8 mouse cellular contexts compared by ENCODE assay signal in genomic region chr10:81321436-81321835, GRCm38 (mm10). TPM values are rescaled to one million over a fixed set of nuclear protein-coding genes. Genes with fewer than 3 reads are reported as not detected.
DNase-seq lines count a peak whose midpoint lies in the region; ATAC-seq and TF ChIP-seq lines count a peak whose summit lies in the region.

No protein-coding gene starts in this region.

- H3K4me1 ChIP-seq in kidney, embryonic 16.5 days (ENCODE audit: insufficient read depth, low read length) = peaks cover 35% of the 10 kb centered on the region
- H3K4me1 ChIP-seq in bone marrow macrophage, adult 2 months (ENCODE audit: control insufficient read depth, insufficient read depth, low read length) = peaks cover 15% of the 10 kb centered on the region
- peaks cover 42% of the 10 kb centered on the region for H3K4me1 ChIP-seq in hindbrain, embryonic 13.5 days (replicated peaks)
- peaks cover 15% of the 10 kb centered on the region for H3K4me1 ChIP-seq in midbrain, embryonic 14.5 days (ENCODE audit: control insufficient read depth, insufficient read depth, low read length)

- H3K27me3 ChIP-seq in kidney, embryonic 16.5 days (ENCODE audit: insufficient read depth, low read length) = no peaks in the 10 kb centered on the region
- no peaks in the 10 kb centered on the region for H3K27me3 ChIP-seq in hindbrain, embryonic 13.5 days
- H3K27me3 ChIP-seq in midbrain, embryonic 14.5 days (ENCODE audit: control insufficient read depth, insufficient read depth, low read length) = no peaks in the 10 kb centered on the region

- no peak for ATAC-seq in kidney, embryonic 16.5 days (ENCODE audit: low FRiP score, low TSS enrichment)
- ATAC-seq in hindbrain, embryonic 13.5 days (ENCODE audit: low FRiP score) = peak; percentile 0; the same call in 1 of the 2 replicates
- 0 out of 2 replicates have a peak, but pooled peaks have one; percentile 0 for ATAC-seq in midbrain, embryonic 14.5 days (ENCODE audit: low FRiP score, low TSS enrichment)
- ATAC-seq in frontal cortex, adult (ENCODE audit: low TSS enrichment) = no peak

- 3% methylated on average over 20 of the region's 20 CpGs for WGBS in kidney, embryonic 16.5 days
- WGBS in hindbrain, embryonic 13.5 days = 3% methylated on average over 20 of the region's 20 CpGs
- 4% methylated on average over 20 of the region's 20 CpGs for WGBS in midbrain, embryonic 14.5 days

- no peaks in the 10 kb centered on the region for H3K9me3 ChIP-seq in kidney, embryonic 16.5 days (ENCODE audit: low read length)
- H3K9me3 ChIP-seq in hindbrain, embryonic 13.5 days = no peaks in the 10 kb centered on the region
- H3K9me3 ChIP-seq in midbrain, embryonic 14.5 days (ENCODE audit: control insufficient read depth, low read length) = no peaks in the 10 kb centered on the region

- no peak for TF ChIP-seq CTCF in bone marrow macrophage, adult 2 months (IDR thresholded peaks at IDR 0.05; ENCODE audit: low read depth, low read length)

- DNase-seq in kidney, postnatal 10 days = no peak
- DNase-seq in midbrain, embryonic 14.5 days = no peak
- no peak for DNase-seq in right cerebral cortex, postnatal 25 days
- no peak for DNase-seq in adrenal gland, adult 18-20 months (ENCODE audit: low spot score in 2 of 2)

- H3K36me3 ChIP-seq in kidney, embryonic 16.5 days (ENCODE audit: insufficient read depth, low read length) = peaks cover 47% of the 10 kb centered on the region
- H3K36me3 ChIP-seq in hindbrain, embryonic 13.5 days = peaks cover 66% of the 10 kb centered on the region
- peaks cover 62% of the 10 kb centered on the region for H3K36me3 ChIP-seq in midbrain, embryonic 14.5 days (ENCODE audit: control insufficient read depth, insufficient read depth, low read length)

- no peak for TF ChIP-seq POLR2A in bone marrow macrophage, adult 2 months (IDR thresholded peaks at IDR 0.05; ENCODE audit: borderline replicate concordance, low read depth, low read length)

- peak overlapping the region; percentile 87 for H3K9ac ChIP-seq in kidney, embryonic 16.5 days (replicated peaks; ENCODE audit: low read length)
- peak overlapping the region; percentile 90 for H3K9ac ChIP-seq in hindbrain, embryonic 13.5 days
- H3K9ac ChIP-seq in midbrain, embryonic 14.5 days (replicated peaks; ENCODE audit: low read length) = peak overlapping the region; percentile 76

- peak overlapping the region; percentile 74 for H3K4me2 ChIP-seq in kidney, embryonic 16.5 days (replicated peaks; ENCODE audit: low read depth, low read length)
- peak overlapping the region; percentile 84 for H3K4me2 ChIP-seq in hindbrain, embryonic 13.5 days
- peak overlapping the region; percentile 79 for H3K4me2 ChIP-seq in midbrain, embryonic 14.5 days (ENCODE audit: low read length)

- H3K4me3 ChIP-seq in kidney, embryonic 16.5 days (ENCODE audit: low read length) = peak overlapping the region; percentile 91
- H3K4me3 ChIP-seq in bone marrow macrophage, adult 2 months (ENCODE audit: insufficient read depth, low read length) = peak overlapping the region; percentile 92
- peak overlapping the region; percentile 74 for H3K4me3 ChIP-seq in hindbrain, embryonic 13.5 days
- peak overlapping the region; percentile 93 for H3K4me3 ChIP-seq in midbrain, embryonic 14.5 days (replicated peaks; ENCODE audit: low read depth, low read length)

- peak overlapping the region; percentile 95 for H3K27ac ChIP-seq in kidney, embryonic 16.5 days (ENCODE audit: low read length)
- H3K27ac ChIP-seq in bone marrow macrophage, adult 2 months (ENCODE audit: insufficient read depth, low read depth, low read length) = peak overlapping the region; percentile 96
- peak overlapping the region; percentile 90 for H3K27ac ChIP-seq in hindbrain, embryonic 13.5 days
- peak overlapping the region; percentile 94 for H3K27ac ChIP-seq in midbrain, embryonic 14.5 days (replicated peaks; ENCODE audit: low read depth, low read length)

RNA-seq across cellular contexts. Expression of gene Cactin, which starts 0.5 kb away (rescaled TPM):
- 42.3 and 43.2 TPM in 2 replicates for polyA plus RNA-seq in kidney, embryonic 16.5 days (2015; fragmentation: Nextera tagmentation; extraction: Ambion mirVana)
- 18.1 and 18.2 TPM in 2 replicates for polyA plus RNA-seq in bone marrow macrophage, adult 2 months (2012; ENCODE audit: insufficient read depth, insufficient read length, missing spikeins)
- polyA plus RNA-seq in hindbrain, embryonic 13.5 days (2015; fragmentation: Nextera tagmentation; extraction: Ambion mirVana) = 33.5 and 34.7 TPM in 2 replicates
- 22.6 and 22.8 TPM in 2 replicates for polyA plus RNA-seq in midbrain, embryonic 14.5 days (2014; fragmentation: Nextera tagmentation; extraction: Ambion mirVana)
- total RNA-seq in adrenal gland, adult 18-20 months (2021) = 10 to 100 TPM; 34.3 to 40.9 TPM

RNA-seq across cellular contexts. Expression of gene Tbxa2r, which starts 7.1 kb away (rescaled TPM):
- polyA plus RNA-seq in kidney, embryonic 16.5 days (2015; fragmentation: Nextera tagmentation; extraction: Ambion mirVana) = 19.7 and 20.2 TPM in 2 replicates
- not detected in 2 replicates for polyA plus RNA-seq in bone marrow macrophage, adult 2 months (2012; ENCODE audit: insufficient read depth, insufficient read length, missing spikeins)
- polyA plus RNA-seq in hindbrain, embryonic 13.5 days (2015; fragmentation: Nextera tagmentation; extraction: Ambion mirVana) = 4.6 and 5.6 TPM in 2 replicates
- polyA plus RNA-seq in midbrain, embryonic 14.5 days (2014; fragmentation: Nextera tagmentation; extraction: Ambion mirVana) = 2.9 and 3.7 TPM in 2 replicates
- total RNA-seq in adrenal gland, adult 18-20 months (2021) = 10 to 100 TPM; 23.3 to 29.2 TPM

RNA-seq across cellular contexts. Expression of gene Gipc3, which starts 21.6 kb away (rescaled TPM):
- 0.09 TPM in 2 replicates for polyA plus RNA-seq in kidney, embryonic 16.5 days (2015; fragmentation: Nextera tagmentation; extraction: Ambion mirVana)
- polyA plus RNA-seq in bone marrow macrophage, adult 2 months (2012; ENCODE audit: insufficient read depth, insufficient read length, missing spikeins) = not detected in 2 replicates
- polyA plus RNA-seq in hindbrain, embryonic 13.5 days (2015; fragmentation: Nextera tagmentation; extraction: Ambion mirVana) = not detected in 2 replicates
- polyA plus RNA-seq in midbrain, embryonic 14.5 days (2014; fragmentation: Nextera tagmentation; extraction: Ambion mirVana) = not detected in 2 replicates
- total RNA-seq in adrenal gland, adult 18-20 months (2021) = 1 to 10 TPM; 4.5 to 6.7 TPM

RNA-seq across cellular contexts. Expression of gene Pip5k1c, which starts 28.7 kb away (rescaled TPM):
- polyA plus RNA-seq in kidney, embryonic 16.5 days (2015; fragmentation: Nextera tagmentation; extraction: Ambion mirVana) = 62.9 and 63.9 TPM in 2 replicates
- polyA plus RNA-seq in bone marrow macrophage, adult 2 months (2012; ENCODE audit: insufficient read depth, insufficient read length, missing spikeins) = 90.9 and 106 TPM in 2 replicates
- 97.2 and 102 TPM in 2 replicates for polyA plus RNA-seq in hindbrain, embryonic 13.5 days (2015; fragmentation: Nextera tagmentation; extraction: Ambion mirVana)
- polyA plus RNA-seq in midbrain, embryonic 14.5 days (2014; fragmentation: Nextera tagmentation; extraction: Ambion mirVana) = 102 and 132 TPM in 2 replicates
- total RNA-seq in adrenal gland, adult 18-20 months (2021) = 10 to 100 TPM; 37.6 to 40.4 TPM

RNA-seq across cellular contexts. Expression of gene Hmg20b, which starts 28.8 kb away (rescaled TPM):
- polyA plus RNA-seq in kidney, embryonic 16.5 days (2015; fragmentation: Nextera tagmentation; extraction: Ambion mirVana) = 90.6 and 94.5 TPM in 2 replicates
- polyA plus RNA-seq in bone marrow macrophage, adult 2 months (2012; ENCODE audit: insufficient read depth, insufficient read length, missing spikeins) = 52.2 and 53.3 TPM in 2 replicates
- 47.3 and 50.4 TPM in 2 replicates for polyA plus RNA-seq in hindbrain, embryonic 13.5 days (2015; fragmentation: Nextera tagmentation; extraction: Ambion mirVana)
- 30.6 and 36.5 TPM in 2 replicates for polyA plus RNA-seq in midbrain, embryonic 14.5 days (2014; fragmentation: Nextera tagmentation; extraction: Ambion mirVana)
- 10 to 100 TPM; 86.5 to 92.7 TPM for total RNA-seq in adrenal gland, adult 18-20 months (2021)

Comparison
In these comparisons a context has a peak if more than half of its experiments do, and no peak if none do; other contexts are left out.
1. ATAC-seq: peak in hindbrain, embryonic 13.5 days (single experiment) and midbrain, embryonic 14.5 days (single experiment); none in kidney, embryonic 16.5 days (single experiment) and frontal cortex, adult (single experiment).
2. Peak in every context shown above with its lines, with median percentiles within 50 percentile points of each other: H3K27ac ChIP-seq, H3K4me2 ChIP-seq, H3K4me3 ChIP-seq and H3K9ac ChIP-seq.